Mouse (Mus musculus): ENCODE measurements at regions not wholly inside any gene's neighbourhood (a gene's known extent, or its start where the extent isn't known, plus 50 kb on each side); places are given as distances from the start of the nearest gene placed in this dataset.

- H3K4me3 ChIP-seq (ENCODE audit: low read depth, low read length): no peak overlapping the region
- no peaks in the 10 kb centered on the region for H3K36me3 ChIP-seq (ENCODE audit: control insufficient read depth, insufficient read depth, low read length)
- no peaks in the 10 kb centered on the region for H3K9me3 ChIP-seq (replicated peaks; ENCODE audit: control insufficient read depth, low read length, poor library complexity, severe bottlenecking)
- no peak overlapping the region for H3K4me2 ChIP-seq (ENCODE audit: low read length)
- no peak overlapping the region for H3K9ac ChIP-seq (ENCODE audit: low read depth, low read length)
- ATAC-seq: no peak; the same call in 1 of the 2 replicates
- 37% methylated on average over 11 of the region's 11 CpGs for WGBS
- no peak overlapping the region for H3K27ac ChIP-seq (ENCODE audit: low read length)
- no peaks in the 10 kb centered on the region for H3K27me3 ChIP-seq (ENCODE audit: control insufficient read depth, insufficient read depth, low read depth, low read length)
- peaks cover 10% of the 10 kb centered on the region; the same call in 1 of the 2 replicates for H3K4me1 ChIP-seq (ENCODE audit: control insufficient read depth, insufficient read depth, low read length)
Measured at GRCm38 (mm10) chr15:62286666-62287655, 1364.1 kb upstream of the A1bg start.

DNA sequence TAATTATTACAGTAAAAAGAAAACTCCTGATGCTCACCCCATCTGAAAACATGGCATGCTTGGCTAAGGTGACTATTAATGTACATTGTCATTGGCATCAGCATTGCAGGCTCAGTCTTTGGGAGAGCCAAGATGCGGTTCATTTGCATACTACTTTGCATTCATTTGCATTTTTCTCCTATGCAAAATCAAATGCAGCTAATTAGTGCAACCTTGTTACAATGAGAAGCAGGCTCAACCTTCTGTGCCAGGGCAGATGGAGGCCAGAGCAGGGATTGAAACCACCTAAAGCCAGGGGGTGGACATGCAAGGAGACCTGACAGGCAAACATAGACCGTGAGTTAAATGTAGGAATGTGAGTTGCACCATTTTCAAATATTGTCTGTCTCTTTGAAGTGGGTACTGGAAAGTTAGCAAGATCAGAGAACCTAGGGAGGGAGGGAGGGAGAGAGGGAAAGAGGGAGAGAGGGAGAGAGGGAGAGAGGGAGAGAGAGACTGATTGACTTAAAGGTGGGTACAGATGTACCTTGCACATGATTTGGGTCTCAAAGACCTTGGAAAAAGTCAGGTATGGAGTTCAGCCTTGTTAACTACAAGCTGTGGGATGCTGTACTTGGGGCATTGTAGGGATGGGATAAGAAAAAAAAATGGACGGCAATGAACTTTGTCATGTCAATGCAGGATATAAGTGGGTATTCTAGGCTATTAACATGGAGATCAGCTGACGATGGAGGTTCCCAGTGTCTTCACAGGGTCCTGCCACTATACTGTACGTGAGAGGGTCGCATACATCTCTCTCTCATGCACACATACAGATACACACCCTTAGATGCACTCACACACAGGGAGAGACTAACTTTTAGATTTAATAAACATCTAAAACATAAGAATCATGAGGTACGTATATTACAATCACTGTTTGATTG lies 1362.1 kb upstream of the A1bg start:
- Histone ChIP-seq H3K27ac (ENCODE audit: low read length) (0 out of 2 replicates have a peak overlapping the region, but pooled peaks have one; percentile 2), H3K9ac (ENCODE audit: low read depth, low read length) (no peak overlapping the region), H3K4me1 (ENCODE audit: control insufficient read depth, insufficient read depth, low read length) (peaks cover 10% of the 10 kb centered on the region; the same call in 1 of the 2 replicates), H3K9me3 (replicated peaks; ENCODE audit: control insufficient read depth, low read length, poor library complexity, severe bottlenecking) (no peaks in the 10 kb centered on the region), H3K36me3 (ENCODE audit: control insufficient read depth, insufficient read depth, low read length) (no peaks in the 10 kb centered on the region), H3K4me2 (ENCODE audit: low read length) (no peak overlapping the region), H3K27me3 (ENCODE audit: control insufficient read depth, insufficient read depth, low read depth, low read length) (no peaks in the 10 kb centered on the region), H3K4me3 (ENCODE audit: low read depth, low read length) (no peak overlapping the region)
- peak; percentile 54; the same call in 1 of the 2 replicates for ATAC-seq
- WGBS: 80% methylated on average over 7 of the region's 7 CpGs

GRCm38 (mm10) chr15:62283661-62284429 lies 1361.0 kb upstream of the A1bg start:
- H3K4me2 ChIP-seq (ENCODE audit: low read length): no peak overlapping the region
- ATAC-seq: peak; percentile 49
- WGBS: 53% methylated on average over 6 of the region's 6 CpGs
- H3K9me3 ChIP-seq (replicated peaks; ENCODE audit: control insufficient read depth, low read length, poor library complexity, severe bottlenecking): no peaks in the 10 kb centered on the region
- H3K4me3 ChIP-seq (ENCODE audit: low read depth, low read length): no peak overlapping the region
- H3K9ac ChIP-seq (ENCODE audit: low read depth, low read length): no peak overlapping the region
- H3K36me3 ChIP-seq (ENCODE audit: control insufficient read depth, insufficient read depth, low read length): no peaks in the 10 kb centered on the region
- peak overlapping the region; percentile 2; the same call in 1 of the 2 replicates for H3K27ac ChIP-seq (ENCODE audit: low read length)
- H3K4me1 ChIP-seq (ENCODE audit: control insufficient read depth, insufficient read depth, low read length): peaks cover 10% of the 10 kb centered on the region; the same call in 1 of the 2 replicates
- no peaks in the 10 kb centered on the region for H3K27me3 ChIP-seq (ENCODE audit: control insufficient read depth, insufficient read depth, low read depth, low read length)

- Histone ChIP-seq H3K4me2 (ENCODE audit: low read length) (no peak overlapping the region), H3K4me3 (ENCODE audit: low read depth, low read length) (no peak overlapping the region), H3K9ac (ENCODE audit: low read depth, low read length) (no peak overlapping the region), H3K27ac (ENCODE audit: low read length) (no peak overlapping the region), H3K4me1 (ENCODE audit: control insufficient read depth, insufficient read depth, low read length) (peaks cover 10% of the 10 kb centered on the region; the same call in 1 of the 2 replicates), H3K9me3 (replicated peaks; ENCODE audit: control insufficient read depth, low read length, poor library complexity, severe bottlenecking) (no peaks in the 10 kb centered on the region), H3K36me3 (ENCODE audit: control insufficient read depth, insufficient read depth, low read length) (no peaks in the 10 kb centered on the region), H3K27me3 (ENCODE audit: control insufficient read depth, insufficient read depth, low read depth, low read length) (no peaks in the 10 kb centered on the region)
- no peak for ATAC-seq
- WGBS: 86% methylated on average over 9 of the region's 9 CpGs
Measured at GRCm38 (mm10) chr15:62282646-62283045, 1359.8 kb upstream of the A1bg start.

- no peak overlapping the region for H3K9ac ChIP-seq (ENCODE audit: low read depth, low read length)
- H3K27me3 ChIP-seq (ENCODE audit: control insufficient read depth, insufficient read depth, low read depth, low read length): no peaks in the 10 kb centered on the region
- H3K4me1 ChIP-seq (ENCODE audit: control insufficient read depth, insufficient read depth, low read length): peaks cover 10% of the 10 kb centered on the region; the same call in 1 of the 2 replicates
- 79% methylated on average over 1 of the region's 1 CpGs for WGBS
- no peak for ATAC-seq
- no peak overlapping the region for H3K4me3 ChIP-seq (ENCODE audit: low read depth, low read length)
- H3K36me3 ChIP-seq (ENCODE audit: control insufficient read depth, insufficient read depth, low read length): no peaks in the 10 kb centered on the region
- H3K4me2 ChIP-seq (ENCODE audit: low read length): no peak overlapping the region
- H3K27ac ChIP-seq (ENCODE audit: low read length): no peak overlapping the region
- H3K9me3 ChIP-seq (replicated peaks; ENCODE audit: control insufficient read depth, low read length, poor library complexity, severe bottlenecking): no peaks in the 10 kb centered on the region
Measured at GRCm38 (mm10) chr15:62282116-62282515, 1359.3 kb upstream of the A1bg start.

GRCm38 (mm10) chr15:62279526-62279925 lies 1356.7 kb upstream of the A1bg start:
- Histone ChIP-seq H3K9me3 (replicated peaks; ENCODE audit: control insufficient read depth, low read length, poor library complexity, severe bottlenecking) (no peaks in the 10 kb centered on the region), H3K27ac (ENCODE audit: low read length) (no peak overlapping the region), H3K4me3 (ENCODE audit: low read depth, low read length) (no peak overlapping the region), H3K4me2 (ENCODE audit: low read length) (no peak overlapping the region), H3K9ac (ENCODE audit: low read depth, low read length) (no peak overlapping the region), H3K27me3 (ENCODE audit: control insufficient read depth, insufficient read depth, low read depth, low read length) (no peaks in the 10 kb centered on the region), H3K36me3 (ENCODE audit: control insufficient read depth, insufficient read depth, low read length) (no peaks in the 10 kb centered on the region), H3K4me1 (ENCODE audit: control insufficient read depth, insufficient read depth, low read length) (peaks cover 9% of the 10 kb centered on the region; the same call in 1 of the 2 replicates)
- WGBS: 95% methylated on average over 2 of the region's 2 CpGs
- ATAC-seq: no peak

DNA sequence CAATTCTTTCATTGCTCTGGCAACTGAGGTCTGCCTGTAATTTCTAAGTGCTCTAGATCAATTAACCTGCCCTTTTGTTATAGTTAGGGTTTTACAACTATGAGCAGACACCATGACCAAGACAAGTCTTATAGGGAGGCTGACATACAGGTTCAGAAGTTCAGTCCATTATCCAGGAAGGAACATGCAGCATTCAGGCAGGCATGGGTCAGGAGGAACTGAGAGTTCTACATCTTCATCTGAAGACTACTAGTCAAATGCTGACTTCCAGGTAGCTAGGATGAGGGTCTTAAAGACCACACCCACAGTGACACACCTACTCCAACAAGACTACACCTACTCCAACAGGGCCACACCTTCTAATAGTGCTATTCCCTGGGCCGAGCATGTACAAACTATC lies 1352.0 kb upstream of the A1bg start:
- no peak for ATAC-seq
- Histone ChIP-seq H3K27me3 (ENCODE audit: control insufficient read depth, insufficient read depth, low read depth, low read length) (no peaks in the 10 kb centered on the region), H3K36me3 (ENCODE audit: control insufficient read depth, insufficient read depth, low read length) (no peaks in the 10 kb centered on the region), H3K4me2 (ENCODE audit: low read length) (no peak overlapping the region), H3K4me3 (ENCODE audit: low read depth, low read length) (no peak overlapping the region), H3K9ac (ENCODE audit: low read depth, low read length) (no peak overlapping the region), H3K4me1 (ENCODE audit: control insufficient read depth, insufficient read depth, low read length) (no peaks in the 10 kb centered on the region), H3K9me3 (replicated peaks; ENCODE audit: control insufficient read depth, low read length, poor library complexity, severe bottlenecking) (no peaks in the 10 kb centered on the region), H3K27ac (ENCODE audit: low read length) (no peak overlapping the region)
- WGBS: 97% methylated on average over 1 of the region's 1 CpGs

- Histone ChIP-seq H3K4me2 (ENCODE audit: low read length) (no peak overlapping the region), H3K27me3 (ENCODE audit: control insufficient read depth, insufficient read depth, low read depth, low read length) (no peaks in the 10 kb centered on the region), H3K4me1 (ENCODE audit: control insufficient read depth, insufficient read depth, low read length) (no peaks in the 10 kb centered on the region), H3K36me3 (ENCODE audit: control insufficient read depth, insufficient read depth, low read length) (no peaks in the 10 kb centered on the region), H3K9ac (ENCODE audit: low read depth, low read length) (no peak overlapping the region), H3K4me3 (ENCODE audit: low read depth, low read length) (no peak overlapping the region), H3K27ac (ENCODE audit: low read length) (no peak overlapping the region), H3K9me3 (replicated peaks; ENCODE audit: control insufficient read depth, low read length, poor library complexity, severe bottlenecking) (no peaks in the 10 kb centered on the region)
- 97% methylated on average over 1 of the region's 1 CpGs for WGBS
- no peak for ATAC-seq
Measured at GRCm38 (mm10) chr15:62273855-62274488, 1351.2 kb upstream of the A1bg start.
